Mouse (Mus musculus): Measurements from ENCODE around the gene Hoxa4. TPM values are rescaled to one million over a fixed set of nuclear protein-coding genes. Genes with fewer than 3 reads are reported as not detected.

Gene Hoxa4
- polyA plus RNA-seq, 1 experiment from 2014 or later = not detected

DNA sequence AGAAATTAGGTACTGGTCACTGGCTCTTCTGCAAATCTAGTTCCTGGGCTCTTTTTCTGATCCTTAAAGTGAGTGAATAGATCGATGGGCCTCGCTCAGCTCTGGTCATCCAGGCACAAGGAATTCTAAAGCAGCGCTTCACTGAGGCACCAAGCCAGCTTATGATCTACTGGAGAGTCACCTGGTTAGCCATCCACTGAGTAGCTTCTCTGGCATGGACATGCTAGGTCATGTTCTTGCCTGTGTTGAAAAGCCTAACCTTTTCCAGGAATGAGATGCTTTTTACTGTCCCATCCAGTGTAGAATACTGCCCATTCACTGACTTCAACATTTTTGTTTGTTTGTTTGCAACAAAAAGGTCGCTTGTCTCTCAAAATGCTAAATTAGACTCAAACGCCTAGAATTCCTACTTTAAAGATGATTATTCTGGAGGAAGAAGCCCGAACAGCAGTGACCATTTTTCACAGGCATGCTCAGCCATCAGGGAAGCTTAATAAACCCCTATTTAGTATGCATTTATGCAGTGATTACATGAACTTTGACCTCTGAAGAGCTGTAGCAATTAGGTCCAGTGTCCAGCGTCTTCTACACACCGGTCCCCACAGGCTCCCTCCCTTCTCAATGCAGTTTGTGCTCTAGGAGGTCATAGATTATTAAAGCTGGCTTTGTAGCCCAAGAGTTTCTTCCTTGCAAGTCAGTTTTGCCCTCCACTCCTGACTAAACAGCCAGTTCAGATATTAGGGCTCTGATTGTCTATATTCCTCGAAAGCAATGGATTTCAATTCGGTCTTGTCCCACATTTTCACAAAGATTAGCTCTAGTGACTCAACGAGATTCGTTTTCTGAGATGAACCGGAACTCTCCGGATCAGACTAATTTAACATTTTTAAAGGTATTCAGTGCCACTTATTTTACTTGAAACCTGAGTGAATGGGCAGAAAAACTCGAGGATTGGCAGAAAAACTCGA, 39.0 kb downstream of the Hoxa4 start:
- Histone ChIP-seq H3K4me1 (no peaks in the 10 kb centered on the region), H3K36me3 (no peaks in the 10 kb centered on the region), H3K4me3 (no peak overlapping the region), H3K9me3 (no peaks in the 10 kb centered on the region), H3K9ac (replicated peaks) (no peak overlapping the region), H3K4me2 (replicated peaks) (no peak overlapping the region), H3K27ac (replicated peaks) (no peak overlapping the region), H3K27me3 (peaks cover 96% of the 10 kb centered on the region)
- 2% methylated on average over 16 of the region's 16 CpGs for WGBS
- ATAC-seq (replicated peaks) = no peak

GRCm38 (mm10) chr6:52151571-52151970, 40.0 kb downstream of the Hoxa4 start:
- Histone ChIP-seq H3K27me3 (peaks cover 95% of the 10 kb centered on the region), H3K4me1 (no peaks in the 10 kb centered on the region), H3K9me3 (no peaks in the 10 kb centered on the region), H3K9ac (replicated peaks) (no peak overlapping the region), H3K4me3 (no peak overlapping the region), H3K36me3 (no peaks in the 10 kb centered on the region), H3K27ac (replicated peaks) (no peak overlapping the region), H3K4me2 (replicated peaks) (no peak overlapping the region)
- 4% methylated on average over 4 of the region's 4 CpGs for WGBS
- ATAC-seq (replicated peaks) = no peak

DNA sequence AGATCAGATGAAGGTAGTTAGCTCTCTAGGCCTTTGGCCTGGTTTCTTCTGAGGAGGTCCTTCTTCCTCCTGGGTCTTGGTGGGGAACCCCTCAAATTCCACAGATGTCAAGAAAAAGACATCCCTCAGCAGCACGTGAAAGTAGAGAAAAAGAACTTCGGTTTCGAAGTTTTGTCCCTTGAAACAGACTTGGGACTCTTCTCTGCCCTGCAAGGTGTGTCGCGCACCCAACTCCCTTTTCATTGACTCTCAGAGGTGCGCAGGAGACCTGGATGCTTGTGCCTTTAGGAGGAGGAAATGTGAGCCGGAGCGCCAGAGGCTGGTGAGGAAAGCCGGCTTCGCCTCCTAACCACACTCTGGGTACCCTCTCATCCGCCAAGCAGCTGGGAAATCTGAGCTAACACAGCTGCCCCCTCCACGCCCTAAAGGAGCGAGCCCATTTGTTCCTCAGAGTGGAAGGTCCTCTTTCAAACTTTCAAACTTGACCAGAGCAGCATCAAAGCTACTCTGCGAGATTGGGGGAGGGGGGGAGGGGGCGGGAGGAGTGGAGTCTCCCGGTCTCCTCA, 41.1 kb downstream of the Hoxa4 start:
- H3K4me2 ChIP-seq (replicated peaks) = no peak overlapping the region
- no peaks in the 10 kb centered on the region for H3K36me3 ChIP-seq
- H3K9me3 ChIP-seq = no peaks in the 10 kb centered on the region
- H3K27me3 ChIP-seq = peaks cover 90% of the 10 kb centered on the region
- no peaks in the 10 kb centered on the region for H3K4me1 ChIP-seq
- H3K27ac ChIP-seq (replicated peaks) = no peak overlapping the region
- H3K4me3 ChIP-seq = no peak overlapping the region
- WGBS = 4% methylated on average over 16 of the region's 16 CpGs
- ATAC-seq (replicated peaks) = no peak
- H3K9ac ChIP-seq (replicated peaks) = no peak overlapping the region

MicroRNA genes within 50 kb of the gene (microRNA counts, 519-probe panel; counts per million panel counts)
- microRNA mmu-miR-196b = not detected

Small RNAs within 50 kb of the gene (microRNA-seq; reads per million reads assigned to microRNA genes)
- gene Mir196b = 30.1 reads per million, percentile 38 among the genes with 10 or more reads in this experiment

Other genes starting within 250 kb of the Hoxa4 start
- gene Skap2, start 179.2 kb downstream of the Hoxa4 start, polyA plus RNA-seq (2015; fragmentation: Nextera tagmentation; extraction: Ambion mirVana) = 5.0 and 7.4 TPM in 2 replicates
- not detected in 2 replicates for gene Hoxa1, start 33.4 kb downstream of the Hoxa4 start, polyA plus RNA-seq (2015; fragmentation: Nextera tagmentation; extraction: Ambion mirVana)
- not detected in 2 replicates for gene Hoxa2, start 26.9 kb downstream of the Hoxa4 start, polyA plus RNA-seq (2015; fragmentation: Nextera tagmentation; extraction: Ambion mirVana)
- not detected in 2 replicates for gene 5730596B20Rik, start 14.3 kb downstream of the Hoxa4 start, polyA plus RNA-seq (2015; fragmentation: Nextera tagmentation; extraction: Ambion mirVana)
- not detected in 2 replicates for gene Hoxa5, start 12.8 kb upstream of the Hoxa4 start, polyA plus RNA-seq (2015; fragmentation: Nextera tagmentation; extraction: Ambion mirVana)
- not detected in 2 replicates for gene Hoxa6, start 17.0 kb upstream of the Hoxa4 start, polyA plus RNA-seq (2015; fragmentation: Nextera tagmentation; extraction: Ambion mirVana)
- not detected in 2 replicates for gene Hoxa3, start 21.6 kb upstream of the Hoxa4 start, polyA plus RNA-seq (2015; fragmentation: Nextera tagmentation; extraction: Ambion mirVana)
- gene Gm28308, start 21.6 kb upstream of the Hoxa4 start, polyA plus RNA-seq (2015; fragmentation: Nextera tagmentation; extraction: Ambion mirVana) = not detected in 2 replicates
- gene Hoxa7, start 30.1 kb upstream of the Hoxa4 start, polyA plus RNA-seq (2015; fragmentation: Nextera tagmentation; extraction: Ambion mirVana) = not detected in 2 replicates
- not detected in 2 replicates for gene Hoxa9, start 39.3 kb upstream of the Hoxa4 start, polyA plus RNA-seq (2015; fragmentation: Nextera tagmentation; extraction: Ambion mirVana)
- gene Hoxa10, start 49.1 kb upstream of the Hoxa4 start, polyA plus RNA-seq (2015; fragmentation: Nextera tagmentation; extraction: Ambion mirVana) = not detected in 2 replicates
- gene Hoxa11, start 54.1 kb upstream of the Hoxa4 start, polyA plus RNA-seq (2015; fragmentation: Nextera tagmentation; extraction: Ambion mirVana) = not detected in 2 replicates
- gene Hoxa13, start 69.1 kb upstream of the Hoxa4 start, polyA plus RNA-seq (2015; fragmentation: Nextera tagmentation; extraction: Ambion mirVana) = not detected in 2 replicates
- not detected in 2 replicates for gene Evx1, start 121.7 kb upstream of the Hoxa4 start, polyA plus RNA-seq (2015; fragmentation: Nextera tagmentation; extraction: Ambion mirVana)